Mouse (Mus musculus): Measurements from ENCODE around the gene Hist2h3b. TPM values are rescaled to one million over a fixed set of nuclear protein-coding genes. Genes with fewer than 3 reads are reported as not detected.

Hist2h3b gene
- polyA plus RNA-seq, 1 experiment = 60.1 TPM

DNA sequence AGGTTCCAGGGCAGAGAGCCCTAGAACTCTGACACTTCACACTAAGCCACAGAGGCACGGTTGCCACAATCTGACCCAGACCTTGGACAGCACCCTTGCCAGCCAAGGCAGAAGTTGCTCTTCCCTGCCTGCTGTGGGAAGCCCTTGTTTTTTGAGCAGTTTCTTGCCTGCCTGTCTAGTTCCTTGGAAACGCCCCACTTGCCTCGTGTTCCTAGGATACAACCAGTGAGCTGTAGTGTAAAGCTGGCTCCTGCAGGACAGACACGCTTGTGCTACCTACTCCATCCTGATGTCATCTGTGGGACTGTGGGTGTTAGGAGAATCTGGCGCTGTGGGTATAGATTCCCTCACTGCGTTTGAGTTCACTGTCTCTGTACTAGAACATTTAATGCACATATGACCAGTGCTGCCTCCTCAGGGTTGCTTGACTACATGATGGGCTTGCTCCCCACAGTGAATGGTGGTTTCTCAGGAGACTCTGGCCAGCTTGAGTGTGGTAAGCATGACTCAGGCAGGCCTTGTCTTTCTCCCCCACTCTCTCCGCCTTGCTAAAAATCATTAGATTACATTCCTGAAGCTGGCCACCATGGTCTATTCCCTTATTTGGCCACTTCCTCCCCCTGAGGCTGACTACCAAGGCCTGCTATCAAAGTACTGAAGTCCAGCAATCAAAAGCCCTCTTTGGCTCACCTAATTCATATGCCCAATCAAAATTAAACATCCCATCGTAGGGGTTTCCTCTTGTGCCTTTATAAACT is 44.1 kb downstream of the Hist2h3b start:
- H3K9me3 ChIP-seq (ENCODE audit: control insufficient read depth, low read length) = peaks cover 2% of the 10 kb centered on the region; the same call in 1 of the 2 replicates
- H3K4me1 ChIP-seq (ENCODE audit: control insufficient read depth) = no peaks in the 10 kb centered on the region
- no peak for TF ChIP-seq GATA1 (IDR thresholded peaks at IDR 0.05; ENCODE audit: low read length)
- H3K36me3 ChIP-seq (ENCODE audit: control insufficient read depth) = no peaks in the 10 kb centered on the region; the same call in 1 of the 2 replicates
- H3K4me3 ChIP-seq (replicated peaks) = no peak overlapping the region
- no peaks in the 10 kb centered on the region for H3K27me3 ChIP-seq (ENCODE audit: control insufficient read depth)

Other genes starting within 250 kb of the Hist2h3b start
- gene Vps45, start 210.2 kb upstream of the Hist2h3b start, polyA plus RNA-seq (2012) = 1.3 and 1.7 TPM in 2 replicates
- 0.93 and 1.3 TPM in 2 replicates for gene Otud7b, start 164.1 kb upstream of the Hist2h3b start, polyA plus RNA-seq (2012)
- not detected in 2 replicates for gene Mtmr11, start 106.7 kb upstream of the Hist2h3b start, polyA plus RNA-seq (2012)
- 60.6 and 62.7 TPM in 2 replicates for gene Sf3b4, start 96.3 kb upstream of the Hist2h3b start, polyA plus RNA-seq (2012)
- not detected in 2 replicates for gene Sv2a, start 87.5 kb upstream of the Hist2h3b start, polyA plus RNA-seq (2012)
- 8.3 and 12.9 TPM in 2 replicates for gene Bola1, start 48.9 kb upstream of the Hist2h3b start, polyA plus RNA-seq (2012)
- 0.39 TPM in 1 of 2 replicates, not detected in the other for gene Hist2h2ab, start 48.8 kb upstream of the Hist2h3b start, polyA plus RNA-seq (2012)
- gene Hist2h2ac, start 47.8 kb upstream of the Hist2h3b start, polyA plus RNA-seq (2012) = 3.8 and 8.5 TPM in 2 replicates
- gene Hist2h2be, start 47.5 kb upstream of the Hist2h3b start, polyA plus RNA-seq (2012) = 0.13 and 0.14 TPM in 2 replicates
- gene Hist2h3c2, start 29.5 kb upstream of the Hist2h3b start, polyA plus RNA-seq (2012) = 9.1 and 33.9 TPM in 2 replicates
- 34.2 and 64.0 TPM in 2 replicates for gene Hist2h2aa2, start 28.4 kb upstream of the Hist2h3b start, polyA plus RNA-seq (2012)
- 7.4 and 13.0 TPM in 2 replicates for gene Hist2h2aa1, start 23.2 kb upstream of the Hist2h3b start, polyA plus RNA-seq (2012)
- gene Hist2h3c1, start 22.0 kb upstream of the Hist2h3b start, polyA plus RNA-seq (2012) = not detected in 2 replicates
- gene Hist2h4, start 5.3 kb upstream of the Hist2h3b start, polyA plus RNA-seq (2012) = 3.1 and 7.2 TPM in 2 replicates
- gene Hist2h2bb, start 1.1 kb downstream of the Hist2h3b start, polyA plus RNA-seq (2012) = 0.89 and 1.4 TPM in 2 replicates
- not detected in 2 replicates for gene Fcgr1, start 25.3 kb downstream of the Hist2h3b start, polyA plus RNA-seq (2012)
- gene BC107364, start 183.7 kb downstream of the Hist2h3b start, polyA plus RNA-seq (2012) = not detected in 2 replicates